1 mouse cellular context compared by ENCODE assay signal in genomic region chrX:142237101-142237500, GRCm38 (mm10).
A peak's percentile ranks its signal among the peaks of the same experiment; 100 is the strongest.
TF ChIP-seq lines count a peak whose summit lies in the region.

No protein-coding gene starts in this region.

TF ChIP-seq in MEL, 35 proteins besides CTCF, POLR2A, EP300 and RAD21 (continued from another document):
- TF ChIP-seq ZC3H11A (IDR thresholded peaks at IDR 0.05; ENCODE audit: low read depth, low read length) (peak; percentile 44), SIN3A (IDR thresholded peaks at IDR 0.05; ENCODE audit: low read length) (no peak), SMC3 (IDR thresholded peaks at IDR 0.05; ENCODE audit: low read depth, low read length) (peak; percentile 68), USF1 (IDR thresholded peaks at IDR 0.05; ENCODE audit: low read depth, low read length) (no peak), BHLHE40 (IDR thresholded peaks at IDR 0.05; ENCODE audit: borderline replicate concordance, low read depth, low read length) (no peak)
